Mouse (Mus musculus): ENCODE results near the gene Gm17677.

Gm17677 gene

DNA sequence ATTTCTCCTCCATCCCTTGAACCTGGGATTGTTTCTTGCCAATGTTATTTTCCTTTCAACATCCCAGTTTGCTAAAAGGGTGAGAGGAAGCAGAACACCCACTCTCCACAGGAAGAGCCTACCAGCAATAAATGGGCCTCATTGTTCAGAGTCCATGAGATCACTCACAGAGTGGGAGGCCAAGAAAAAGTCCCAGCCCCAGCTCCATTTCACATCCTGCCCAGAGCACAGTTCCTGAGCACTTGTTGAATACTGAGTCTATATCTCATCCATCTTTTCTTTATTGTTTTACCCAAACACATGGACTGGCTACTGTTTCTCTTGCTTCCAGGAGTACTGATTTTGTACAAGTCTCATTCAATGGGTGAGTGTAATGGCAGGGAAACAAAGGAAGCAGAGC is at the start of gene Gm17677:
Gm17677 (plus strand) TSS at position 301 of the 400 bp plus-strand sequence.
- DNase-seq (ENCODE audit: low spot score) = no peak

DNA sequence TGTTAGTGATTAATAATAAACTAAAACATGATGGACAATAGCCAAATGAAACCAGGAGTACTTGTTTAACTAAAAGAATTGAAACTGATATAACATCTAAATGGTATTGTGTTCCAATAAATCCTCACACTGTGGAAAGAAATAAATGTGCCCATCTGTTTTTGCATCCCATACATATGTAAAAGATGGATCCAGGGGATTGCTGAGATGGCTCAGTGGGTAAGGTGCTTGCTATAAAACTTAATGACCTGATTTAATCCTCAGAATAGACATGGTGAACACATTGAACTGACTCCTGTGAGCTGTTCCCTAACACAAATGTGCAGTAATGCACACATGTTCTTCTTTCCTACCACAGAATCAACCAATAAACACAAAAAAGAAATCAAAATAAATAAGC is 48.9 kb upstream of the Gm17677 start:
- DNase-seq (ENCODE audit: low spot score) = no peak

DNA sequence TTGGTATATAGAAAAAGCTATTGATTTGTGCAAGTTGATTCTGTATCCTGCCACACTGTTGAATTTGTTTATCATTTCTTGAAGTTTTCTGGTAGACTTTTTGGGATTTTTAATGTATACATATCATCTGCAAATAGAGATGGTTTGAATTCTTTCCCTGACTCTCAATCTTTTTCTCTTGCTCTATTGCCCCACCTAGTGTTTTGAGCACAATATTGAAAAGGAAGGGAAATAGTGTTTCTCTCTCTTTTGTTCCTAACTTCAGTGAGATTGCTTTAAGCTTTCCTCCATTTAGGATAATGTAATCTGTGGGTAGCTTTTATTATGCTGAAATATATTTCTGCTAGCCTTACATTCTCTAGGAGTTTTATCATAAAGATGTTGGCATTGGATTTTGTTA is 33.6 kb upstream of the Gm17677 start:
- DNase-seq (ENCODE audit: low spot score) = no peak

DNA sequence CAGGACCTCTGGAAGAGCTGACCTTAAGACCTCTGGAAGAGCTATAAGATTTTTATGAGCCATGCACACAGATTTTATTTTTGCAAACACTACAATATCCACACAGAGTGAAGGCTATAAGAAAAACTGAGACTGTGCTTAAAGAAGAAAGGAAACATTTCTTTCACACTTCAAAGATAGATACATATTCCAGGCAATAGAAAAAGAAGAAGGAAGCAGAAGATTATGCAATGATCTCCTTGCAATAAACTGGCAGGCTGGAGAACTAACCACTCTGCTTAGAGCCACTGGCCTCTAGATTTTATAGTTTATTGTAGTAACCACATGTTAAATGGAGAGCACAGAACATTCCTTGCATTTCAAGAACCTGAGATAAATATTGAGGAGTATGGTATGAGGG is 16.0 kb downstream of the Gm17677 start:
- no peak for DNase-seq (ENCODE audit: low spot score)

DNA sequence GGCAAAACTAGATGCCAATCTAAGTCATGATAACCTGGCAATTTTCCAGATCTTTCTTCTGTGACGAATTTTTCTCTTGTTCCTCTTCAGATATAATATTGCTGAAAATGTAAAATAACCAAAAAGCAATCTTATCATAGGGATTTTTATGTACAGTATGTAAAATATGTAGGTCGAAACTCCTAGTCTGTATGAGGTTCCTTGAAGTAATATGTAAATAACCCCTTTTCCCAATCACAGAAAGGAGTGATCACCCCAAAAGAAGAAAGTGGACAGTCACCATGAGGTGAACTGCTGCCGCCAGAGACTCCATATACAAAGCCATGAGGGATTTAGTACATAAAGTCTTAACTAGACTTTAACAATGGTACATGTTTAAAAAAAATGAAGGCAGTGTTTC is 37.2 kb downstream of the Gm17677 start, which contains the start of gene Gm17727:
Gm17727 (minus strand) TSS at position 101 of the 400 bp plus-strand sequence.
- DNase-seq (ENCODE audit: low spot score) = no peak

DNA sequence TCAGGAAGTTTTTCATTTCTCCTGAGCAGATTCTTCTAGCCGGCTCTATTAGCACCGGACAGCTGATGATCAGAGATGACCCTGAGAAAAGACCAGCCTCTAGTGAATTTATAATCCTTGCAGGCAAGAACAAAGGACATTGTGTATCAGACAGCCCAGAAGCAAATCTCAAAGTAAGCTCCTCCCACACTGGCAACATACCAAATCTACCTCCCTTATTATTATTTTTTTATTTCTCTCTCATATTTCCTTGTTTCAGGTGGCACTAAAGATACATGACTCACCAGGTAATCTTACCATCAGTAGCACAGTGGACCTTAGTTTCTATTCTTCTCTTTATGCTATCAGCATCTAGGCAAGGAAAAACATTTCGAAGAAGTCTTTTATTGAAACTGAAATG is 49.2 kb downstream of the Gm17677 start, which contains the start of the genes Gm27235 and D730048I06Rik:
Gm27235 (minus strand) TSS at position 101 of the 400 bp plus-strand sequence.
D730048I06Rik (minus strand) TSS at position 112 of the 400 bp plus-strand sequence.
- no peak for DNase-seq (ENCODE audit: low spot score)

Data from embryo, embryonic 10 days (tissue).